Mouse (Mus musculus): ENCODE results near the gene C2cd2l. TPM values are rescaled to one million over a fixed set of nuclear protein-coding genes. Genes with fewer than 3 reads are reported as not detected.

The C2cd2l gene
- polyA plus RNA-seq, 1 experiment = 18.8 TPM

GRCm38 (mm10) chr9:44287401-44288075 is 32.5 kb downstream of the C2cd2l start:
- no peaks in the 10 kb centered on the region for H3K79me3 ChIP-seq (ENCODE audit: low read depth)
- H3K27me3 ChIP-seq (ENCODE audit: control insufficient read depth, insufficient read depth, insufficient read length) = peaks cover 10% of the 10 kb centered on the region
- no peak overlapping the region for H3K4me3 ChIP-seq (ENCODE audit: insufficient read depth, poor library complexity, severe bottlenecking)
- H3K79me2 ChIP-seq (ENCODE audit: control insufficient read depth, insufficient read depth) = no peaks in the 10 kb centered on the region
- no peak overlapping the region for H3ac ChIP-seq (ENCODE audit: control insufficient read depth, insufficient read length, low read depth)
- TF ChIP-seq CTCF (IDR thresholded peaks at IDR 0.05; ENCODE audit: control insufficient read depth, insufficient read depth, insufficient read length) (no peak), FOSL1 (IDR thresholded peaks at IDR 0.05; ENCODE audit: insufficient read depth, low read length, poor library complexity, severe bottlenecking) (no peak), CEBPB (IDR thresholded peaks at IDR 0.05; ENCODE audit: low read depth) (no peak), USF1 (IDR thresholded peaks at IDR 0.05; ENCODE audit: low read depth) (no peak), MYOD1 (IDR thresholded peaks at IDR 0.05; ENCODE audit: control insufficient read depth, insufficient read length, low read depth) (no peak), MAX (IDR thresholded peaks at IDR 0.05) (no peak), MYOG (IDR thresholded peaks at IDR 0.05; ENCODE audit: control insufficient read depth, extremely low read depth, insufficient read length) (no peak)
- peaks cover 23% of the 10 kb centered on the region for H3K36me3 ChIP-seq (ENCODE audit: control insufficient read depth, insufficient read depth)

- Histone ChIP-seq H3K36me3 (ENCODE audit: control insufficient read depth, insufficient read depth) (peaks cover 17% of the 10 kb centered on the region), H3ac (ENCODE audit: control insufficient read depth, insufficient read length, low read depth) (no peak overlapping the region), H3K79me3 (ENCODE audit: low read depth) (no peaks in the 10 kb centered on the region), H3K27me3 (ENCODE audit: control insufficient read depth, insufficient read depth, insufficient read length) (peaks cover 10% of the 10 kb centered on the region), H3K79me2 (ENCODE audit: control insufficient read depth, insufficient read depth) (no peaks in the 10 kb centered on the region), H3K4me3 (ENCODE audit: insufficient read depth, poor library complexity, severe bottlenecking) (no peak overlapping the region)
- no peak for TF ChIP-seq CEBPB (IDR thresholded peaks at IDR 0.05; ENCODE audit: low read depth)
- no peak for TF ChIP-seq MYOD1 (IDR thresholded peaks at IDR 0.05; ENCODE audit: control insufficient read depth, insufficient read length, low read depth)
- TF ChIP-seq MAX (IDR thresholded peaks at IDR 0.05) = no peak
- no peak for TF ChIP-seq MYOG (IDR thresholded peaks at IDR 0.05; ENCODE audit: control insufficient read depth, extremely low read depth, insufficient read length)
- TF ChIP-seq CTCF (IDR thresholded peaks at IDR 0.05; ENCODE audit: control insufficient read depth, insufficient read depth, insufficient read length) = no peak
- TF ChIP-seq FOSL1 (IDR thresholded peaks at IDR 0.05; ENCODE audit: insufficient read depth, low read length, poor library complexity, severe bottlenecking) = no peak
- no peak for TF ChIP-seq USF1 (IDR thresholded peaks at IDR 0.05; ENCODE audit: low read depth)
Observed at GRCm38 (mm10) chr9:44287003-44287400, 33.1 kb downstream of the C2cd2l start.

- TF ChIP-seq CEBPB (IDR thresholded peaks at IDR 0.05; ENCODE audit: low read depth) (no peak), USF1 (IDR thresholded peaks at IDR 0.05; ENCODE audit: low read depth) (no peak), MAX (IDR thresholded peaks at IDR 0.05) (no peak), MYOD1 (IDR thresholded peaks at IDR 0.05; ENCODE audit: control insufficient read depth, insufficient read length, low read depth) (no peak), FOSL1 (IDR thresholded peaks at IDR 0.05; ENCODE audit: insufficient read depth, low read length, poor library complexity, severe bottlenecking) (no peak), MYOG (IDR thresholded peaks at IDR 0.05; ENCODE audit: control insufficient read depth, extremely low read depth, insufficient read length) (no peak), CTCF (IDR thresholded peaks at IDR 0.05; ENCODE audit: control insufficient read depth, insufficient read depth, insufficient read length) (no peak)
- no peaks in the 10 kb centered on the region for H3K79me2 ChIP-seq (ENCODE audit: control insufficient read depth, insufficient read depth)
- H3K79me3 ChIP-seq (ENCODE audit: low read depth) = no peaks in the 10 kb centered on the region
- H3K36me3 ChIP-seq (ENCODE audit: control insufficient read depth, insufficient read depth) = peaks cover 12% of the 10 kb centered on the region
- H3K4me3 ChIP-seq (ENCODE audit: insufficient read depth, poor library complexity, severe bottlenecking) = no peak overlapping the region
- H3ac ChIP-seq (ENCODE audit: control insufficient read depth, insufficient read length, low read depth) = no peak overlapping the region
- H3K27me3 ChIP-seq (ENCODE audit: control insufficient read depth, insufficient read depth, insufficient read length) = peaks cover 10% of the 10 kb centered on the region
Observed at GRCm38 (mm10) chr9:44286256-44286850, 33.7 kb downstream of the C2cd2l start.

GRCm38 (mm10) chr9:44283183-44283582 is 36.9 kb downstream of the C2cd2l start:
- Histone ChIP-seq H3K36me3 (ENCODE audit: control insufficient read depth, insufficient read depth) (no peaks in the 10 kb centered on the region), H3K27me3 (ENCODE audit: control insufficient read depth, insufficient read depth, insufficient read length) (peaks cover 10% of the 10 kb centered on the region), H3K79me3 (ENCODE audit: low read depth) (no peaks in the 10 kb centered on the region), H3K79me2 (ENCODE audit: control insufficient read depth, insufficient read depth) (no peaks in the 10 kb centered on the region), H3ac (ENCODE audit: control insufficient read depth, insufficient read length, low read depth) (no peak overlapping the region), H3K4me3 (ENCODE audit: insufficient read depth, poor library complexity, severe bottlenecking) (no peak overlapping the region)
- TF ChIP-seq FOSL1 (IDR thresholded peaks at IDR 0.05; ENCODE audit: insufficient read depth, low read length, poor library complexity, severe bottlenecking) (no peak), MAX (IDR thresholded peaks at IDR 0.05) (no peak), MYOG (IDR thresholded peaks at IDR 0.05; ENCODE audit: control insufficient read depth, extremely low read depth, insufficient read length) (no peak), CTCF (IDR thresholded peaks at IDR 0.05; ENCODE audit: control insufficient read depth, insufficient read depth, insufficient read length) (no peak), USF1 (IDR thresholded peaks at IDR 0.05; ENCODE audit: low read depth) (no peak), CEBPB (IDR thresholded peaks at IDR 0.05; ENCODE audit: low read depth) (no peak), MYOD1 (IDR thresholded peaks at IDR 0.05; ENCODE audit: control insufficient read depth, insufficient read length, low read depth) (no peak)

- no peaks in the 10 kb centered on the region for H3K79me3 ChIP-seq (ENCODE audit: low read depth)
- TF ChIP-seq CTCF (IDR thresholded peaks at IDR 0.05; ENCODE audit: control insufficient read depth, insufficient read depth, insufficient read length) (no peak), MAX (IDR thresholded peaks at IDR 0.05) (no peak), FOSL1 (IDR thresholded peaks at IDR 0.05; ENCODE audit: insufficient read depth, low read length, poor library complexity, severe bottlenecking) (no peak)
- H3K27me3 ChIP-seq (ENCODE audit: control insufficient read depth, insufficient read depth, insufficient read length) = peaks cover 4% of the 10 kb centered on the region
- H3K36me3 ChIP-seq (ENCODE audit: control insufficient read depth, insufficient read depth) = no peaks in the 10 kb centered on the region
- no peaks in the 10 kb centered on the region for H3K79me2 ChIP-seq (ENCODE audit: control insufficient read depth, insufficient read depth)
- no peak overlapping the region for H3ac ChIP-seq (ENCODE audit: control insufficient read depth, insufficient read length, low read depth)
- H3K4me3 ChIP-seq (ENCODE audit: insufficient read depth, poor library complexity, severe bottlenecking) = no peak overlapping the region
Observed at GRCm38 (mm10) chr9:44269973-44270372, 50.1 kb downstream of the C2cd2l start.
